Comparison of ENCODE assay signal across 8 mouse cellular contexts in genomic region chr2:151008517-151008932, GRCm38 (mm10). TPM values are rescaled to one million over a fixed set of nuclear protein-coding genes. Genes with fewer than 3 reads are reported as not detected.
DNase-seq lines count a peak whose midpoint lies in the region; ATAC-seq lines count a peak whose summit lies in the region.

No protein-coding gene starts in this region.

- H3K27me3 ChIP-seq in embryonic facial prominence, embryonic 11.5 days (ENCODE audit: control insufficient read depth, insufficient read depth, low read length): no peaks in the 10 kb centered on the region
- H3K27me3 ChIP-seq in midbrain, embryonic 15.5 days (replicated peaks): no peaks in the 10 kb centered on the region

- H3K4me3 ChIP-seq in embryonic facial prominence, embryonic 11.5 days (ENCODE audit: low read depth, low read length): peak overlapping the region; percentile 74
- H3K4me3 ChIP-seq in midbrain, embryonic 15.5 days: peak overlapping the region; percentile 79

- peak overlapping the region; percentile 92 for H3K9ac ChIP-seq in embryonic facial prominence, embryonic 11.5 days (replicated peaks; ENCODE audit: low read length)
- peak overlapping the region; percentile 89 for H3K9ac ChIP-seq in midbrain, embryonic 15.5 days

- H3K9me3 ChIP-seq in embryonic facial prominence, embryonic 11.5 days (replicated peaks; ENCODE audit: control insufficient read depth, low read length): no peaks in the 10 kb centered on the region
- no peaks in the 10 kb centered on the region for H3K9me3 ChIP-seq in midbrain, embryonic 15.5 days

- peak; percentile 22; the same call in 1 of the 2 replicates for ATAC-seq in frontal cortex, adult (ENCODE audit: low TSS enrichment)
- ATAC-seq in embryonic facial prominence, embryonic 11.5 days (replicated peaks; ENCODE audit: insufficient number of reproducible peaks, low FRiP score, low TSS enrichment, low read depth): peak; percentile 53
- peak; percentile 9 for ATAC-seq in inflammation-experienced regulatory T-cells, adult 6 months
- ATAC-seq in midbrain, embryonic 15.5 days (replicated peaks): peak; percentile 70

- H3K27ac ChIP-seq in embryonic facial prominence, embryonic 11.5 days (replicated peaks; ENCODE audit: low read depth, low read length): peak overlapping the region; percentile 79; the same call in 1 of the 2 replicates
- no peak overlapping the region for H3K27ac ChIP-seq in midbrain, embryonic 15.5 days

- under 1% methylated on average over 21 of the region's 21 CpGs for WGBS in embryonic facial prominence, embryonic 11.5 days
- WGBS in midbrain, embryonic 15.5 days: under 1% methylated on average over 21 of the region's 21 CpGs

- H3K4me2 ChIP-seq in embryonic facial prominence, embryonic 11.5 days (ENCODE audit: low read depth, low read length): peak overlapping the region; percentile 88
- peak overlapping the region; percentile 97 for H3K4me2 ChIP-seq in midbrain, embryonic 15.5 days

- H3K36me3 ChIP-seq in embryonic facial prominence, embryonic 11.5 days (replicated peaks; ENCODE audit: control insufficient read depth, insufficient read depth, low read depth, low read length): no peaks in the 10 kb centered on the region
- no peaks in the 10 kb centered on the region for H3K36me3 ChIP-seq in midbrain, embryonic 15.5 days (replicated peaks)

- no peaks in the 10 kb centered on the region for H3K4me1 ChIP-seq in embryonic facial prominence, embryonic 11.5 days (ENCODE audit: control insufficient read depth, insufficient read depth, low read length)
- H3K4me1 ChIP-seq in midbrain, embryonic 15.5 days: peaks cover 16% of the 10 kb centered on the region

- intact Hi-C loops in left cerebral cortex, postnatal 36 days (cut with DNase I): loop anchor here (5.0 kb wide), 1 partner anchor 106 kb away; the partner anchor contains the start of gene Abhd12

- no peak for DNase-seq in frontal cortex, postnatal 36 days (ENCODE audit: low spot score in 2 of 2)
- DNase-seq in CD4-positive, CD25-positive, alpha-beta regulatory T cell, adult 2 months (ENCODE audit: low read depth, low spot score): peak; percentile 7
- DNase-seq in embryonic facial prominence, embryonic 11.5 days (ENCODE audit: low spot score): no peak
- DNase-seq in left cerebral cortex, adult 11 months (ENCODE audit: low spot score): no peak
- DNase-seq in left cerebral cortex, postnatal 36 days (ENCODE audit: low spot score in 2 of 2): no peak

RNA-seq across cellular contexts. Expression of gene Ninl, which starts 30.7 kb away (rescaled TPM):
- polyA plus RNA-seq in embryonic facial prominence, embryonic 11.5 days (2014; fragmentation: Nextera tagmentation; extraction: Ambion mirVana): 9.0 and 14.0 TPM in 2 replicates
- polyA plus RNA-seq in inflammation-experienced regulatory T-cells, adult 6 months (2017; shearing (Covaris generic)): 1 to 10 TPM in 1 of 3 experiments, under 1 TPM in 2; 0.53 to 1.2 (median 0.81) TPM
- polyA plus RNA-seq in midbrain, embryonic 15.5 days (2015; fragmentation: Nextera tagmentation; extraction: Ambion mirVana): 4.2 and 4.4 TPM in 2 replicates
- total RNA-seq in left cerebral cortex, postnatal 36 days (2021): 1 to 10 TPM; 6.2 to 6.4 TPM

RNA-seq across cellular contexts. Expression of gene Nanp, which starts 30.7 kb away (rescaled TPM):
- 54.3 and 62.0 TPM in 2 replicates for polyA plus RNA-seq in embryonic facial prominence, embryonic 11.5 days (2014; fragmentation: Nextera tagmentation; extraction: Ambion mirVana)
- 10 to 100 TPM; 30.5 to 36.0 (median 31.3) TPM for polyA plus RNA-seq in inflammation-experienced regulatory T-cells, adult 6 months (2017; shearing (Covaris generic))
- polyA plus RNA-seq in midbrain, embryonic 15.5 days (2015; fragmentation: Nextera tagmentation; extraction: Ambion mirVana): 29.7 and 31.0 TPM in 2 replicates
- total RNA-seq in left cerebral cortex, postnatal 36 days (2021): 10 to 100 TPM; 24.2 to 26.3 TPM

Comparison
In these comparisons a context has a peak if more than half of its experiments do, and no peak if none do; other contexts are left out.
1. ATAC-seq: peak in every context shown above with its lines; median percentile 70 in midbrain, embryonic 15.5 days; 53 in embryonic facial prominence, embryonic 11.5 days; 22 in frontal cortex, adult; 9 in inflammation-experienced regulatory T-cells, adult 6 months.